Mouse (Mus musculus): Measurements from ENCODE around the gene Prss40. TPM values are rescaled to one million over a fixed set of nuclear protein-coding genes. Genes with fewer than 3 reads are reported as not detected.
A peak's percentile ranks its signal among the peaks of the same experiment; 100 is the strongest.

The Prss40 gene
- polyA plus RNA-seq (2014; fragmentation: Nextera tagmentation; extraction: Ambion mirVana), result not detected in 2 replicates

DNA sequence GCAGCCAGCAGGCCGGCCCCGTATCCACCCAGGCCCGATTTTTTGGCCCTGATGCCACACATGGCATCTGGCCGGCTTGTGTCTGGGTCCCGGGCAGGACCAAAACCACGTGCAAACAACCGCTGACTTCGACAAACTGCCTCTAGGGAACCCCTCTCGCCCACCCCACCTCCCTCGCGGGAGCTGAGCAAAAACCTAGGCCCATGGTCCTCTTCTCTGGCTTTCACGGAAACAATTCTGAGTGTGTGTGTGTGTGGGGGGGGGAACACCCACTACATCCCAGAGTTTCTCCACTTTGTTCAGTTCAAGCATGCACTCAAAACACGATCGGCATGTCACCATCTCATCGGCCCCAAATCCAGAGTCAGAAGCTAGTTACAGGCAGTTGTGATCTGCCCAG lies at the start of gene Prss40:
Prss40 (minus strand) TSS at position 101 of the 400 bp plus-strand sequence.
- no peak for ATAC-seq (ENCODE audit: insufficient number of reproducible peaks, low FRiP score, low TSS enrichment, low read depth)
- Histone ChIP-seq H3K9ac (ENCODE audit: low read length) (no peak within 1 kb of the TSS), H3K9me3 (ENCODE audit: control insufficient read depth, low read length) (no peaks in the 10 kb centered on the region), H3K4me2 (ENCODE audit: low read depth, severe bottlenecking) (no peak within 1 kb of the TSS), H3K36me3 (ENCODE audit: control insufficient read depth, insufficient read depth, low read length) (no peaks in the 10 kb centered on the region), H3K27me3 (ENCODE audit: control insufficient read depth, insufficient read depth, low read length) (no peaks in the 10 kb centered on the region), H3K4me1 (ENCODE audit: control insufficient read depth, insufficient read depth, low read length) (no peaks in the 10 kb centered on the region), H3K27ac (replicated peaks; ENCODE audit: low read depth, low read length) (no peak within 1 kb of the TSS), H3K4me3 (ENCODE audit: low read depth, low read length) (no peak within 1 kb of the TSS)
- no peak for DNase-seq (ENCODE audit: low spot score)
- WGBS, result 91% methylated on average over 15 of the region's 15 CpGs

DNA sequence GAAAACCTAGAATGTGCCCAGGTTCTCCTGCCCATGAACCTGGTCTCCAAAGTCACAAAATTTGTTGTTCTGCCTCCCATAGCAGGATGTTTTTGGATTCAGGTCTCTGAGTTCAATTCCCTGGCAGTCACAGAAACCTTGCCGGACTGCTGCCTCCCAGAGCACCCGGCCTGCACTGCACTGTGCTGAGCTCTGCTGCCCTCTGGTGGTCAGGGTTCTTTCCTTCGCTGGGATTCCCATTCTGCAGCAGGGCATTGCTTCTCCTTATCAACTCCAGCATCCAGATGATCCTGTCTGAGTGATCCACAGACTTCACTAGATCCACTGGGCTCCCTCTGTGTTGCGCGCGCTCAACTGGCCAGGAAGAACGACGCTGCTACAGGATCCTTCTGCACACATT lies 41.6 kb upstream of the Prss40 start:
- Histone ChIP-seq H3K9me3 (ENCODE audit: control insufficient read depth, low read length) (no peaks in the 10 kb centered on the region), H3K4me1 (ENCODE audit: control insufficient read depth, insufficient read depth, low read length) (no peaks in the 10 kb centered on the region), H3K9ac (ENCODE audit: low read length) (no peak overlapping the region), H3K4me2 (ENCODE audit: low read depth, severe bottlenecking) (no peak overlapping the region), H3K36me3 (ENCODE audit: control insufficient read depth, insufficient read depth, low read length) (no peaks in the 10 kb centered on the region), H3K27ac (replicated peaks; ENCODE audit: low read depth, low read length) (no peak overlapping the region), H3K4me3 (ENCODE audit: low read depth, low read length) (no peak overlapping the region), H3K27me3 (ENCODE audit: control insufficient read depth, insufficient read depth, low read length) (no peaks in the 10 kb centered on the region)
- DNase-seq (ENCODE audit: low spot score), result peak; percentile 93
- ATAC-seq (ENCODE audit: insufficient number of reproducible peaks, low FRiP score, low TSS enrichment, low read depth), result 0 out of 2 replicates have a peak, but pooled peaks have one; percentile 60
- 19% methylated on average over 8 of the region's 8 CpGs for WGBS

DNA sequence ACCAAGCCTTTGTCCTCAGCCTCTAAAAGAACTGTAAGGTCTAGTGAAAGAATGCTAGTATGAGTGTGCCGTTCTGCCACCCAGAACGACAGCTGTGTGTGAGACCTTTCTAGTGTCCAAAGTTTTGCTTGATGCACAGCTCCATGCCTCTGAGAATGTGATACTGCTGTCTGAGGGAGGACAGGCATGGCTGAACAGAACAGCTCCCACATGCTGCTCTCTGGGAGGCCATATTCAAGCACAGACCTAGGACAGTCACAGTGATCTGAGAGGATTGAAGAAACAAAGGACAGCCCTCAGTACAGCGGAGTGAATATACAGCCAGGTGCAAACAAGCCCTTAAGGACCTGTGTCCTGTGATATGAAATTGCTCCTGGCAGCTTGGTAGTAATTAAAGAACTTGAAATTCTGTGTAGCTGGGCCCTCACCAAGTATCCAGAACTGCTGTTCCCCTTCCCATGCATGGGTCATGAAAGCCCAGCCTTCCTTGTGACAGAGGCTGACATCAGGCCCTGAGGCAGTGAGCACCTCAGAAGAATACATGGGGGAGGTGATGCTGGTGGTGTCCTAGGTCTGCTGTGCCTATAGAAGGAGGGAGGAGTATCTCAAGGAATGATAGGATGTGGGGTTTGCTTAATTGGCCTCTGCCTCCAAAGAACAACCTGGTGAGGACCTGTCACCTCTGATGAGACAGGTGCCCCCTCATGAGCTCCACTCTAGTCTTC lies 40.7 kb upstream of the Prss40 start:
- Histone ChIP-seq H3K27ac (replicated peaks; ENCODE audit: low read depth, low read length) (no peak overlapping the region), H3K27me3 (ENCODE audit: control insufficient read depth, insufficient read depth, low read length) (no peaks in the 10 kb centered on the region), H3K4me1 (ENCODE audit: control insufficient read depth, insufficient read depth, low read length) (no peaks in the 10 kb centered on the region), H3K4me2 (ENCODE audit: low read depth, severe bottlenecking) (no peak overlapping the region), H3K9ac (ENCODE audit: low read length) (no peak overlapping the region), H3K9me3 (ENCODE audit: control insufficient read depth, low read length) (no peaks in the 10 kb centered on the region), H3K36me3 (ENCODE audit: control insufficient read depth, insufficient read depth, low read length) (no peaks in the 10 kb centered on the region), H3K4me3 (ENCODE audit: low read depth, low read length) (no peak overlapping the region)
- no peak for ATAC-seq (ENCODE audit: insufficient number of reproducible peaks, low FRiP score, low TSS enrichment, low read depth)
- no peak for DNase-seq (ENCODE audit: low spot score)
- WGBS, result 90% methylated on average over 3 of the region's 3 CpGs

DNA sequence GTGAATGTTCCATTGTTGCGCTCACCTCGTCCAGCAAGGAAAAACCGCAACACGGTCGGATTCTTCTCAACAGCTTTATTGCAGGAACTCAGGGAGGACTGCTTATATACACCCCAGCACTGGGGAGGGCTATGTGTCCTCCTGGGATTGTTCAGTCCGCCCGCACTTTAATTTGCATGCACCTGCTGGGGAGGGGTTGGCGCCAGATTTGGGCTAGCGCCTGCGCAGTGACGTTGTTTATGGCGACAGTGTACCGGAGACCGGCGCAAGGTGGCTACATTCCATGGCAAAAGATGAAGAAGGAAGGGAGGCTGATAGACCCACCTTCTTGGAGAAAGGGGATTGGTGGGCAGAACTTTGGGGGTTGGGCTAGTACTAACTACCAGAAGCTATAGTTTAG lies 39.3 kb upstream of the Prss40 start:
- no peak for ATAC-seq (ENCODE audit: insufficient number of reproducible peaks, low FRiP score, low TSS enrichment, low read depth)
- H3K9ac ChIP-seq (ENCODE audit: low read length), result no peak overlapping the region
- H3K4me2 ChIP-seq (ENCODE audit: low read depth, severe bottlenecking), result no peak overlapping the region
- no peaks in the 10 kb centered on the region for H3K4me1 ChIP-seq (ENCODE audit: control insufficient read depth, insufficient read depth, low read length)
- no peaks in the 10 kb centered on the region for H3K36me3 ChIP-seq (ENCODE audit: control insufficient read depth, insufficient read depth, low read length)
- WGBS, result 79% methylated on average over 15 of the region's 15 CpGs
- no peak overlapping the region for H3K4me3 ChIP-seq (ENCODE audit: low read depth, low read length)
- no peak overlapping the region for H3K27ac ChIP-seq (replicated peaks; ENCODE audit: low read depth, low read length)
- no peaks in the 10 kb centered on the region for H3K27me3 ChIP-seq (ENCODE audit: control insufficient read depth, insufficient read depth, low read length)
- no peaks in the 10 kb centered on the region for H3K9me3 ChIP-seq (ENCODE audit: control insufficient read depth, low read length)
- no peak for DNase-seq (ENCODE audit: low spot score)

DNA sequence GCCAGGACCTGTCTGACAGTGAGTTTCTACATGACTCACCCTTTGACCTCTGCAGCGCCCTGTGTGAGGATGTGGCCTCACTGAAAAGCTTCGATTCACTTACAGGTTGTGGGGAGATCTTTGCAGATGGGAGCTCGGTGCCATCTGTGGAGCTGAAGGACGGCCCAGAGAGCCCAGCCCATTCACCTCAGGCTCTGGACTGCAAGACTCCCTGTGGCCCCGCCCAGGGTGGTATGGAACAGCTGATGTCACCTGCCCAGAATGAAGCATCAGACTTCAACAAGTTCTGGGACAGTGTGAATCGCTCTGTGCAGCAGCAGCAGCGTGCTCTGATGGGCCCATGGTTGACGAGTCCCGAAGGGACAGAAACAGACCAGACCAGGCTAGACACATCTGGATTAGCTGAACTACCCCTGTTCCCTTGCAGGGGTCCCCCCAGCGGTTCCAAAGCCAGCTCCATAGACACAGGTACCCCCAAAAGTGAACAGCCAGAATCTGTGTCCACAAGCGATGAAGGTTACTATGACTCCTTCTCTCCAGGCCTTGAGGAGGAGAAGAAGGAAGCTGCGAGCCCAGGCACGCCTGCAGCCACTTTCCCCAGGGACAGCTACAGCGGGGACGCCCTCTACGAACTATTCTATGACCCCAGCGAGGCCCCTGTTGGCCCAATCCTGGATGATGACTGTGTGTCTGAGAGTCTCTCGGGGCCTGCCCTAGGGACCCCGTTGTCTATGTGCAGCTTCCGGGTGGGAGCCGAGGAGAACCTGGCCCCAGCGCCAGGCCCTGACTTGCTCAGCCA lies 26.8 kb upstream of the Prss40 start:
- Histone ChIP-seq H3K9me3 (ENCODE audit: control insufficient read depth, low read length) (no peaks in the 10 kb centered on the region), H3K36me3 (ENCODE audit: control insufficient read depth, insufficient read depth, low read length) (no peaks in the 10 kb centered on the region), H3K9ac (ENCODE audit: low read length) (no peak overlapping the region), H3K4me3 (ENCODE audit: low read depth, low read length) (no peak overlapping the region), H3K27ac (replicated peaks; ENCODE audit: low read depth, low read length) (no peak overlapping the region), H3K4me2 (ENCODE audit: low read depth, severe bottlenecking) (no peak overlapping the region), H3K27me3 (ENCODE audit: control insufficient read depth, insufficient read depth, low read length) (no peaks in the 10 kb centered on the region), H3K4me1 (ENCODE audit: control insufficient read depth, insufficient read depth, low read length) (no peaks in the 10 kb centered on the region)
- DNase-seq (ENCODE audit: low spot score) (no peak), ATAC-seq (ENCODE audit: insufficient number of reproducible peaks, low FRiP score, low TSS enrichment, low read depth) (no peak)
- WGBS, result 78% methylated on average over 22 of the region's 22 CpGs

DNA sequence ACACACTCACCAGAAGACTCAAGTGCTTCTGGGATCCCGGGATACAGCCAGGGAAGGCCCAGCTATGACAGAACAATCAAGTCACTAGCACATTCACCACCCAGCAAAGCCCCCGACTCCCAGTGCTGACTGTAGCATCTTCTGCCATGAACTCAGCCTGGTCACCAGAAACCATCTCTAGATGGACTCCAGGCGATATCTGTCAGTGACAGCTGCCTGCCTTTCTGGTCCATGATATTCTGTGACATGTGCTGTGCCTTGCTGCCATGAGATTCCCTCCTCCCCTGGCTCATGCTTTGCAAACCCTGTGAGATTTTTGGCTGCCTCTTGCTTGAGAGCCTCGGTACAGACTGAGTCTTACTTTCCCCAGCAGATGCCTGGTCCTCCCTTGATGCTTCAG lies 24.0 kb upstream of the Prss40 start:
- no peak for ATAC-seq (ENCODE audit: insufficient number of reproducible peaks, low FRiP score, low TSS enrichment, low read depth)
- Histone ChIP-seq H3K36me3 (ENCODE audit: control insufficient read depth, insufficient read depth, low read length) (no peaks in the 10 kb centered on the region), H3K27ac (replicated peaks; ENCODE audit: low read depth, low read length) (no peak overlapping the region), H3K27me3 (ENCODE audit: control insufficient read depth, insufficient read depth, low read length) (0 out of 2 replicates have a peak, but pooled peaks cover 5% of the 10 kb centered on the region), H3K4me1 (ENCODE audit: control insufficient read depth, insufficient read depth, low read length) (no peaks in the 10 kb centered on the region), H3K4me2 (ENCODE audit: low read depth, severe bottlenecking) (no peak overlapping the region), H3K9me3 (ENCODE audit: control insufficient read depth, low read length) (no peaks in the 10 kb centered on the region), H3K9ac (ENCODE audit: low read length) (no peak overlapping the region), H3K4me3 (ENCODE audit: low read depth, low read length) (no peak overlapping the region)
- no peak for DNase-seq (ENCODE audit: low spot score)
- 81% methylated on average over 4 of the region's 4 CpGs for WGBS

DNA sequence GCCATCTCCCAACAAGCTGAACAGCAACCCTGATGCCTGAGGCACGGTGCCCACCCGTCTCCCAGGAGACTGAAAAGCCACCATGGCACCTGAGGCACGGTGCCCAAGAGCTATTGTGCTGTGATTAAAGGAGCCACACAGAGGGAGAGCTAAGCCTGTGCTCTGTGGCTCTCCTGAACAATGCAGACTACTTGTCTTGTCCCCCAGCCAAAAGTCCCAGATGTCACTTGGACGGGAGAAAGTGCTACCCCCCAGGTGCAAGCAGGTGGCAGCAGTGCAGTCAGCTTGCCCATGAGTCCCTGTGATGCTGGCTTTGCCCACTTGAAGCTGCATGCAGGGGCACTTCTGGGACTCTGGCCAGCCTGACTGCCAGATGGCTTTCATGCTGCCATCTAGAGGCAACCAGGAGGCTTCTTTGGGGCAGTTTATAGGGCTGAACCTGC lies 23.1 kb upstream of the Prss40 start:
- 31% methylated on average over 4 of the region's 4 CpGs for WGBS
- Histone ChIP-seq H3K4me1 (ENCODE audit: control insufficient read depth, insufficient read depth, low read length) (no peaks in the 10 kb centered on the region), H3K4me3 (ENCODE audit: low read depth, low read length) (no peak overlapping the region), H3K27ac (replicated peaks; ENCODE audit: low read depth, low read length) (no peak overlapping the region), H3K4me2 (ENCODE audit: low read depth, severe bottlenecking) (no peak overlapping the region), H3K27me3 (ENCODE audit: control insufficient read depth, insufficient read depth, low read length) (peaks cover 11% of the 10 kb centered on the region), H3K9me3 (ENCODE audit: control insufficient read depth, low read length) (no peaks in the 10 kb centered on the region), H3K36me3 (ENCODE audit: control insufficient read depth, insufficient read depth, low read length) (no peaks in the 10 kb centered on the region), H3K9ac (ENCODE audit: low read length) (no peak overlapping the region)
- ATAC-seq (ENCODE audit: insufficient number of reproducible peaks, low FRiP score, low TSS enrichment, low read depth), result no peak
- DNase-seq (ENCODE audit: low spot score), result no peak

DNA sequence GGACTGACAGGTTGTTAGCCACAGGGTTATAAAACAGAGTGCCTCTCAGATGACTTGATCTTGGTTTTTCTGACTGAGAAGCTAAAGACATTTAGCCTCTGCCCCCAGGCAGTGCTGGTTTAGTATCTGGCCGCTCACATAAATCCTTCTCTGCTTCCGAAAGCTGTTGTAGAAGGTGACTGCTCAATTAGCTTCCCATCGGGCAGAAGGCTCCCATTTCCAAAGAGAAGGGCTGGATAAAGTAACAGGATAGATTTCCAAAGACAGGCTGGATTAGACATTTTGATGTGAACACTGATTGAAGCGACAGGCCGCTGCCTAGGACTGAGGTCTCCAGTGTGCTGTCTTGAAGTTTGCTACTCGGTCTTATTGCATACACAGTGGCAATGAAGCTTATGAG lies 21.5 kb upstream of the Prss40 start:
- WGBS, result 60% methylated on average over 6 of the region's 6 CpGs
- peaks cover 17% of the 10 kb centered on the region for H3K27me3 ChIP-seq (ENCODE audit: control insufficient read depth, insufficient read depth, low read length)

More for the DNA sequence above, 21.5 kb upstream of the Prss40 start:
- H3K9me3 ChIP-seq (ENCODE audit: control insufficient read depth, low read length), result no peaks in the 10 kb centered on the region
- H3K4me3 ChIP-seq (ENCODE audit: low read depth, low read length), result no peak overlapping the region
- no peak overlapping the region for H3K27ac ChIP-seq (replicated peaks; ENCODE audit: low read depth, low read length)
- ATAC-seq (ENCODE audit: insufficient number of reproducible peaks, low FRiP score, low TSS enrichment, low read depth) (no peak), DNase-seq (ENCODE audit: low spot score) (no peak)
- no peaks in the 10 kb centered on the region for H3K36me3 ChIP-seq (ENCODE audit: control insufficient read depth, insufficient read depth, low read length)
- no peaks in the 10 kb centered on the region for H3K4me1 ChIP-seq (ENCODE audit: control insufficient read depth, insufficient read depth, low read length)
- no peak overlapping the region for H3K9ac ChIP-seq (ENCODE audit: low read length)
- no peak overlapping the region for H3K4me2 ChIP-seq (ENCODE audit: low read depth, severe bottlenecking)

Data from limb, embryonic 11.5 days (tissue).